Mouse (Mus musculus) left cerebral cortex, postnatal 36 days (tissue): ENCODE results near the gene Tac4. TPM values are rescaled to one million over a fixed set of nuclear protein-coding genes. Genes with fewer than 3 reads are reported as not detected.

Experiments used
- DNase-seq, 2 experiments: peaks; one replicate each; pipeline ENCODE4 v3.0.0; 2021 to 2022; ENCODE audit warnings: low spot score in 2 of 2, mixed read lengths in 1 of 2
- intact Hi-C: fragments of 180-260 bp; cut with DNase I; formaldehyde crosslinking; loops from one replicate; pipeline ENCODE4 v1.15.1; 2025
- total RNA-seq, 2 experiments: library from RNA; stranded (reverse); gene quantifications; 2 replicates each; pipeline ENCODE4 v1.2.3; 2021

Tac4 gene
- total RNA-seq, 2 experiments from 2014 or later, result not detected

GRCm38 (mm10) chr11:95310007-95310647 lies 48.8 kb downstream of the Tac4 start, which contains the start of gene Kat7:
Kat7 (minus strand) TSS chr11:95310246.
- DNase-seq, result peak; percentile 98
- intact Hi-C loops, result loop anchor here (1.0 to 5.0 kb wide), 3 partner anchors 26 to 212 kb away; partner anchors contain the start of gene Slc35b1

- no peak for DNase-seq
- intact Hi-C loops, result loop anchor here (1.0 to 5.0 kb wide), 3 partner anchors 25 to 211 kb away; partner anchors contain the start of gene Slc35b1
These were observed 49.5 kb downstream of the Tac4 start for GRCm38 (mm10) chr11:95310648-95311424.

GRCm38 (mm10) chr11:95311425-95311807 lies 50.1 kb downstream of the Tac4 start:
- intact Hi-C loops, result loop anchor here (5.0 kb wide), 1 partner anchor 211 kb away; no protein-coding TSS in a partner anchor
- DNase-seq, result no peak

GRCm38 (mm10) chr11:95315215-95315955 lies 54.1 kb downstream of the Tac4 start:
- DNase-seq, result no peak
- intact Hi-C loops, result no loop called here

- no peak for DNase-seq
- intact Hi-C loops, result no loop called here
These were observed 56.8 kb downstream of the Tac4 start for GRCm38 (mm10) chr11:95318116-95318515.

Other genes starting within 250 kb of the Tac4 start
- gene Pdk2, start 220.2 kb upstream of the Tac4 start, total RNA-seq, result 100 to 1,000 TPM; 104 to 110 TPM
- gene Itga3, start 184.7 kb upstream of the Tac4 start, total RNA-seq, result 10 to 100 TPM; 15.2 to 16.2 TPM
- not detected for gene Dlx3, start 141.4 kb upstream of the Tac4 start, total RNA-seq
- not detected for gene Dlx4, start 115.3 kb upstream of the Tac4 start, total RNA-seq
- 10 to 100 TPM; 69.3 to 74.3 TPM for gene Kat7, start 48.7 kb downstream of the Tac4 start, total RNA-seq
- 1 to 10 TPM; 3.1 to 5.9 TPM for gene Fam117a, start 75.5 kb downstream of the Tac4 start, total RNA-seq
- gene Slc35b1, start 123.2 kb downstream of the Tac4 start, total RNA-seq, result 10 to 100 TPM; 64.1 to 66.7 TPM
- gene Spop, start 152.6 kb downstream of the Tac4 start, total RNA-seq, result 100 to 1,000 TPM; 173 to 187 TPM